Mouse (Mus musculus) hindbrain, embryonic 10.5 days (tissue): Measurements from ENCODE around the gene Rasgef1c. TPM values are rescaled to one million over a fixed set of nuclear protein-coding genes. Genes with fewer than 3 reads are reported as not detected.

ENCODE experiments used
- DNase-seq: peaks from one replicate; pipeline ENCODE4 v3.0.0-alpha.2; 2017; ENCODE audit warnings: low spot score
- H3K27ac ChIP-seq: fragments of 300-500 bp; sonication (generic); 2 replicates; pipeline ENCODE4 v1.5.1; 2016; ENCODE audit warnings: mild to moderate bottlenecking, moderate library complexity
- H3K27me3 ChIP-seq: fragments of 300-500 bp; sonication (generic); 2 replicates; pipeline ENCODE4 v1.6.1; 2016; ENCODE audit warnings: mild to moderate bottlenecking; ENCODE audit not compliant: poor library complexity, insufficient read depth, severe bottlenecking
- H3K36me3 ChIP-seq: fragments of 300-500 bp; sonication (generic); 2 replicates; pipeline ENCODE4 v1.6.1; 2016; ENCODE audit warnings: mild to moderate bottlenecking, moderate library complexity
- H3K4me1 ChIP-seq: fragments of 300-500 bp; sonication (generic); replicated peaks from 2 replicates; pipeline ENCODE4 v1.6.1; 2016; ENCODE audit warnings: mild to moderate bottlenecking
- H3K4me3 ChIP-seq: fragments of 300-500 bp; sonication (generic); 2 replicates; pipeline ENCODE4 v1.5.1; 2016; ENCODE audit warnings: mild to moderate bottlenecking, moderate library complexity
- H3K9me3 ChIP-seq: fragments of 300-500 bp; sonication (generic); 2 replicates; pipeline ENCODE4 v1.6.1; 2016; ENCODE audit warnings: mild to moderate bottlenecking, moderate library complexity
- WGBS: fragments of 180-500 bp; shearing (Covaris S2); methylation state at CpG from one replicate; pipeline ENCODE4 v1.1.7; 2016; 5-methylcytosine and 5-hydroxymethylcytosine counted together
- polyA plus RNA-seq: library from polyadenylated mRNA; unstranded; fragments of >200 nt; fragmentation: Nextera tagmentation; extraction: Ambion mirVana; gene quantifications from 2 replicates; pipeline ENCODE4 v1.2.1, GENCODE M21; 2016

Gene Rasgef1c
- polyA plus RNA-seq, 1 experiment from 2014 or later = 3.7 TPM

GRCm38 (mm10) chr11:49891993-49892392, 9.6 kb upstream of the Rasgef1c start:
- H3K4me1 ChIP-seq = no peaks in the 10 kb centered on the region
- no peak overlapping the region for H3K27ac ChIP-seq
- WGBS = 91% methylated on average over 5 of the region's 5 CpGs
- DNase-seq = no peak
- H3K4me3 ChIP-seq = no peak overlapping the region
- no peaks in the 10 kb centered on the region for H3K27me3 ChIP-seq
- peaks cover 10% of the 10 kb centered on the region; the same call in 1 of the 2 replicates for H3K36me3 ChIP-seq
- H3K9me3 ChIP-seq = peaks cover 1% of the 10 kb centered on the region; the same call in 1 of the 2 replicates

GRCm38 (mm10) chr11:49893806-49894205, 7.8 kb upstream of the Rasgef1c start:
- H3K4me1 ChIP-seq = no peaks in the 10 kb centered on the region
- no peak overlapping the region for H3K4me3 ChIP-seq
- 0 out of 2 replicates have a peak, but pooled peaks cover 4% of the 10 kb centered on the region for H3K36me3 ChIP-seq
- H3K27ac ChIP-seq = no peak overlapping the region
- no peak for DNase-seq
- WGBS = 82% methylated on average over 11 of the region's 11 CpGs
- H3K27me3 ChIP-seq = peaks cover 1% of the 10 kb centered on the region
- H3K9me3 ChIP-seq = peaks cover 10% of the 10 kb centered on the region

GRCm38 (mm10) chr11:49895966-49896590, 5.6 kb upstream of the Rasgef1c start:
- no peaks in the 10 kb centered on the region for H3K36me3 ChIP-seq
- peaks cover 24% of the 10 kb centered on the region for H3K27me3 ChIP-seq
- H3K9me3 ChIP-seq = peaks cover 10% of the 10 kb centered on the region
- WGBS = 65% methylated on average over 6 of the region's 6 CpGs
- H3K4me1 ChIP-seq = peaks cover under 1% of the 10 kb centered on the region; the same call in 1 of the 2 replicates
- no peak for DNase-seq
- H3K4me3 ChIP-seq = no peak overlapping the region
- no peak overlapping the region for H3K27ac ChIP-seq

- H3K27ac ChIP-seq = no peak overlapping the region
- no peaks in the 10 kb centered on the region for H3K36me3 ChIP-seq
- H3K27me3 ChIP-seq = peaks cover 47% of the 10 kb centered on the region
- no peak overlapping the region for H3K4me3 ChIP-seq
- H3K4me1 ChIP-seq = peaks cover 13% of the 10 kb centered on the region
- WGBS = 82% methylated on average over 6 of the region's 6 CpGs
- peaks cover 10% of the 10 kb centered on the region for H3K9me3 ChIP-seq
- DNase-seq = no peak
Measured at GRCm38 (mm10) chr11:49900043-49900442, 1.6 kb upstream of the Rasgef1c start.

- Histone ChIP-seq H3K27me3 (peaks cover 47% of the 10 kb centered on the region), H3K36me3 (no peaks in the 10 kb centered on the region), H3K4me3 (peak overlapping the region; percentile 75), H3K4me1 (peaks cover 13% of the 10 kb centered on the region), H3K27ac (peak overlapping the region; percentile 75), H3K9me3 (peaks cover 10% of the 10 kb centered on the region)
- WGBS = 27% methylated on average over 15 of the region's 15 CpGs
- no peak for DNase-seq
Measured at GRCm38 (mm10) chr11:49900962-49901658, 525 bp upstream of the Rasgef1c start.

- Histone ChIP-seq H3K36me3 (no peaks in the 10 kb centered on the region), H3K27me3 (peaks cover 47% of the 10 kb centered on the region), H3K9me3 (no peaks in the 10 kb centered on the region), H3K4me3 (no peak overlapping the region), H3K27ac (no peak overlapping the region), H3K4me1 (peaks cover 13% of the 10 kb centered on the region)
- WGBS = 15% methylated on average over 7 of the region's 7 CpGs
- peak; percentile 52 for DNase-seq
Measured at GRCm38 (mm10) chr11:49903333-49903732, 1.7 kb downstream of the Rasgef1c start.

- Histone ChIP-seq H3K36me3 (no peaks in the 10 kb centered on the region), H3K27ac (no peak overlapping the region), H3K4me1 (no peaks in the 10 kb centered on the region), H3K4me3 (no peak overlapping the region), H3K27me3 (no peaks in the 10 kb centered on the region), H3K9me3 (no peaks in the 10 kb centered on the region)
- DNase-seq = no peak
- 79% methylated on average over 15 of the region's 15 CpGs for WGBS
Measured at GRCm38 (mm10) chr11:49918521-49919180, 17.0 kb downstream of the Rasgef1c start.

GRCm38 (mm10) chr11:49919304-49919703, 17.7 kb downstream of the Rasgef1c start:
- WGBS = 88% methylated on average over 6 of the region's 6 CpGs
- H3K9me3 ChIP-seq = no peaks in the 10 kb centered on the region
- no peak overlapping the region for H3K27ac ChIP-seq

GRCm38 (mm10) chr11:49923539-49923938, 21.9 kb downstream of the Rasgef1c start:
- Histone ChIP-seq H3K27me3 (no peaks in the 10 kb centered on the region), H3K4me1 (peaks cover 24% of the 10 kb centered on the region), H3K4me3 (no peak overlapping the region), H3K36me3 (no peaks in the 10 kb centered on the region), H3K9me3 (no peaks in the 10 kb centered on the region), H3K27ac (no peak overlapping the region)
- DNase-seq = no peak
- WGBS = 83% methylated on average over 9 of the region's 9 CpGs

More at GRCm38 (mm10) chr11:49919304-49919703, 17.7 kb downstream of the Rasgef1c start:
- no peak for DNase-seq
- H3K27me3 ChIP-seq = no peaks in the 10 kb centered on the region
- H3K4me3 ChIP-seq = no peak overlapping the region
- H3K4me1 ChIP-seq = no peaks in the 10 kb centered on the region
- H3K36me3 ChIP-seq = no peaks in the 10 kb centered on the region

GRCm38 (mm10) chr11:49926183-49926582, 24.5 kb downstream of the Rasgef1c start:
- H3K27ac ChIP-seq = no peak overlapping the region
- no peak overlapping the region for H3K4me3 ChIP-seq
- peaks cover 32% of the 10 kb centered on the region for H3K4me1 ChIP-seq
- no peaks in the 10 kb centered on the region for H3K27me3 ChIP-seq
- H3K36me3 ChIP-seq = no peaks in the 10 kb centered on the region
- 77% methylated on average over 7 of the region's 7 CpGs for WGBS
- DNase-seq = no peak
- no peaks in the 10 kb centered on the region for H3K9me3 ChIP-seq

GRCm38 (mm10) chr11:49927169-49927568, 25.5 kb downstream of the Rasgef1c start:
- Histone ChIP-seq H3K4me1 (peaks cover 42% of the 10 kb centered on the region), H3K4me3 (no peak overlapping the region)

GRCm38 (mm10) chr11:49927670-49928069, 26.0 kb downstream of the Rasgef1c start:
- 78% methylated on average over 6 of the region's 6 CpGs for WGBS
- DNase-seq = no peak

More at GRCm38 (mm10) chr11:49927169-49927568, 25.5 kb downstream of the Rasgef1c start:
- no peaks in the 10 kb centered on the region for H3K36me3 ChIP-seq
- DNase-seq = no peak
- WGBS = 50% methylated on average over 4 of the region's 4 CpGs
- peak overlapping the region; percentile 50; the same call in 1 of the 2 replicates for H3K27ac ChIP-seq
- H3K27me3 ChIP-seq = no peaks in the 10 kb centered on the region
- H3K9me3 ChIP-seq = no peaks in the 10 kb centered on the region

More at GRCm38 (mm10) chr11:49927670-49928069, 26.0 kb downstream of the Rasgef1c start:
- Histone ChIP-seq H3K27ac (peak overlapping the region; percentile 50; the same call in 1 of the 2 replicates), H3K36me3 (no peaks in the 10 kb centered on the region), H3K27me3 (no peaks in the 10 kb centered on the region), H3K9me3 (no peaks in the 10 kb centered on the region), H3K4me1 (peaks cover 46% of the 10 kb centered on the region), H3K4me3 (no peak overlapping the region)
